Mouse (Mus musculus) midbrain, embryonic 10.5 days (tissue): ENCODE measurements around the gene Dcdc2b. TPM values are rescaled to one million over a fixed set of nuclear protein-coding genes. Genes with fewer than 3 reads are reported as not detected.

Experiments used
- DNase-seq: peaks from one replicate; pipeline ENCODE4 v3.0.0-alpha.2; 2017; ENCODE audit warnings: low spot score
- H3K27ac ChIP-seq: fragments of 300-500 bp; sonication (generic); replicated peaks from 2 replicates; pipeline ENCODE4 v1.5.1; 2016; ENCODE audit warnings: mild to moderate bottlenecking
- H3K27me3 ChIP-seq: fragments of 300-500 bp; sonication (generic); 2 replicates; pipeline ENCODE4 v1.6.1; 2016; ENCODE audit warnings: low read depth, mild to moderate bottlenecking; ENCODE audit not compliant: poor library complexity, severe bottlenecking
- H3K36me3 ChIP-seq: fragments of 300-500 bp; sonication (generic); 2 replicates; pipeline ENCODE4 v1.6.1; 2016; ENCODE audit warnings: mild to moderate bottlenecking, moderate library complexity
- H3K4me1 ChIP-seq: fragments of 300-500 bp; sonication (generic); 2 replicates; pipeline ENCODE4 v1.6.1; 2016
- H3K4me3 ChIP-seq: fragments of 300-500 bp; sonication (generic); 2 replicates; pipeline ENCODE4 v1.5.1; 2016; ENCODE audit warnings: mild to moderate bottlenecking, moderate library complexity
- H3K9me3 ChIP-seq: fragments of 300-500 bp; sonication (generic); replicated peaks from 2 replicates; pipeline ENCODE4 v1.6.1; 2016; ENCODE audit warnings: mild to moderate bottlenecking
- WGBS: fragments of 180-500 bp; shearing (Covaris S2); methylation state at CpG from one replicate; pipeline ENCODE4 v1.1.7; 2016; 5-methylcytosine and 5-hydroxymethylcytosine counted together
- polyA plus RNA-seq: library from polyadenylated mRNA; unstranded; fragments of >200 nt; fragmentation: Nextera tagmentation; extraction: Ambion mirVana; gene quantifications from 2 replicates; pipeline ENCODE4 v1.2.1, GENCODE M21; 2016

The Dcdc2b gene
- polyA plus RNA-seq, 1 experiment from 2014 or later: 2.1 TPM

- WGBS: 91% methylated on average over 6 of the region's 6 CpGs
- H3K27ac ChIP-seq: no peak overlapping the region
Observed at GRCm38 (mm10) chr4:129570028-129570427, 44.0 kb downstream of the Dcdc2b start.

GRCm38 (mm10) chr4:129568366-129568765, 45.7 kb downstream of the Dcdc2b start:
- Histone ChIP-seq H3K27me3 (no peaks in the 10 kb centered on the region), H3K4me1 (peaks cover 6% of the 10 kb centered on the region), H3K9me3 (no peaks in the 10 kb centered on the region), H3K27ac (no peak overlapping the region), H3K4me3 (no peak overlapping the region), H3K36me3 (no peaks in the 10 kb centered on the region)
- no peak for DNase-seq
- WGBS: 94% methylated on average over 7 of the region's 7 CpGs

More at GRCm38 (mm10) chr4:129570028-129570427, 44.0 kb downstream of the Dcdc2b start:
- Histone ChIP-seq H3K27me3 (no peaks in the 10 kb centered on the region), H3K9me3 (no peaks in the 10 kb centered on the region), H3K4me3 (no peak overlapping the region), H3K36me3 (no peaks in the 10 kb centered on the region), H3K4me1 (peaks cover 1% of the 10 kb centered on the region; the same call in 1 of the 2 replicates)
- DNase-seq: no peak

- Histone ChIP-seq H3K9me3 (no peaks in the 10 kb centered on the region), H3K27me3 (no peaks in the 10 kb centered on the region), H3K36me3 (no peaks in the 10 kb centered on the region), H3K27ac (no peak overlapping the region), H3K4me1 (peaks cover 7% of the 10 kb centered on the region), H3K4me3 (no peak overlapping the region)
- no peak for DNase-seq
- 86% methylated on average over 6 of the region's 6 CpGs for WGBS
Observed at GRCm38 (mm10) chr4:129565139-129565538, 48.9 kb downstream of the Dcdc2b start.

GRCm38 (mm10) chr4:129563718-129564117, 50.3 kb downstream of the Dcdc2b start:
- no peak overlapping the region for H3K27ac ChIP-seq
- no peaks in the 10 kb centered on the region for H3K27me3 ChIP-seq
- no peak overlapping the region for H3K4me3 ChIP-seq
- no peaks in the 10 kb centered on the region for H3K36me3 ChIP-seq
- 60% methylated on average over 8 of the region's 8 CpGs for WGBS
- no peak for DNase-seq
- no peaks in the 10 kb centered on the region for H3K9me3 ChIP-seq
- peaks cover 7% of the 10 kb centered on the region for H3K4me1 ChIP-seq

- 91% methylated on average over 5 of the region's 5 CpGs for WGBS
- no peak overlapping the region for H3K27ac ChIP-seq
- H3K4me1 ChIP-seq: peaks cover 25% of the 10 kb centered on the region
- DNase-seq: no peak
- no peak overlapping the region for H3K4me3 ChIP-seq
- peaks cover 18% of the 10 kb centered on the region for H3K27me3 ChIP-seq
- H3K9me3 ChIP-seq: no peaks in the 10 kb centered on the region
- H3K36me3 ChIP-seq: no peaks in the 10 kb centered on the region
Observed at GRCm38 (mm10) chr4:129561184-129561583, 52.9 kb downstream of the Dcdc2b start.

Other genes with a start within 250 kb of the Dcdc2b start
- gene Zbtb8a, start 236.1 kb downstream of the Dcdc2b start, polyA plus RNA-seq: 7.5 and 9.4 TPM in 2 replicates
- gene Zbtb8b, start 173.4 kb downstream of the Dcdc2b start, polyA plus RNA-seq: 1.3 and 1.6 TPM in 2 replicates
- 20.2 and 25.0 TPM in 2 replicates for gene Bsdc1, start 152.7 kb downstream of the Dcdc2b start, polyA plus RNA-seq
- not detected in 2 replicates for gene Tssk3, start 123.2 kb downstream of the Dcdc2b start, polyA plus RNA-seq
- not detected in 2 replicates for gene Fam229a, start 123.1 kb downstream of the Dcdc2b start, polyA plus RNA-seq
- 1,603 and 1,647 TPM in 2 replicates for gene Marcksl1, start 100.7 kb downstream of the Dcdc2b start, polyA plus RNA-seq
- gene Hdac1, start 71.5 kb downstream of the Dcdc2b start, polyA plus RNA-seq: 276 and 278 TPM in 2 replicates
- 4.7 and 7.2 TPM in 2 replicates for gene Lck, start 40.6 kb downstream of the Dcdc2b start, polyA plus RNA-seq
- gene Fam167b, start 35.7 kb downstream of the Dcdc2b start, polyA plus RNA-seq: 0.50 and 1.5 TPM in 2 replicates
- gene Eif3i, start 13.6 kb downstream of the Dcdc2b start, polyA plus RNA-seq: 261 and 293 TPM in 2 replicates
- gene Tmem234, start 13.6 kb downstream of the Dcdc2b start, polyA plus RNA-seq: 226 and 231 TPM in 2 replicates
- 30.6 and 32.8 TPM in 2 replicates for gene Iqcc, start 4.8 kb upstream of the Dcdc2b start, polyA plus RNA-seq
- 58.6 and 74.5 TPM in 2 replicates for gene Ccdc28b, start 9.7 kb upstream of the Dcdc2b start, polyA plus RNA-seq
- gene Txlna, start 26.8 kb upstream of the Dcdc2b start, polyA plus RNA-seq: 104 and 107 TPM in 2 replicates
- 14.7 and 16.0 TPM in 2 replicates for gene Kpna6, start 58.5 kb upstream of the Dcdc2b start, polyA plus RNA-seq
- 15.1 and 17.4 TPM in 2 replicates for gene Tmem39b, start 82.6 kb upstream of the Dcdc2b start, polyA plus RNA-seq
- gene Khdrbs1, start 128.0 kb upstream of the Dcdc2b start, polyA plus RNA-seq: 152 and 162 TPM in 2 replicates
- 307 and 309 TPM in 2 replicates for gene Ptp4a2, start 197.0 kb upstream of the Dcdc2b start, polyA plus RNA-seq